ENCODE assay signal across 8 mouse cellular contexts in genomic region chr5:110285156-110285555, GRCm38 (mm10). TPM values are rescaled to one million over a fixed set of nuclear protein-coding genes. Genes with fewer than 3 reads are reported as not detected.
A peak's percentile ranks its signal among the peaks of the same experiment; 100 is the strongest.
DNase-seq lines count a peak whose midpoint lies in the region; ATAC-seq and TF ChIP-seq lines count a peak whose summit lies in the region.

No protein-coding gene starts in this region.

- dilution Hi-C loops in CH12.LX (cut with MboI; ENCODE audit: extremely low pct_ligation_motif_present, extremely low pct_unique_long_range_greater_than_20kb, low sequenced_read_pairs) = no loop called here

- H3K4me2 ChIP-seq in CH12.LX (ENCODE audit: insufficient read depth, low read depth, poor library complexity, severe bottlenecking) = peak overlapping the region; percentile 99
- peak overlapping the region; percentile 92 for H3K4me2 ChIP-seq in forebrain, embryonic 12.5 days

- peaks cover 9 to 19% of the 10 kb centered on the region in 2 experiments for H3K36me3 ChIP-seq in CH12.LX (replicated peaks in 1 of 2; ENCODE audit: control insufficient read depth in 1 of 2, insufficient read depth in 1 of 2, low read length in 1 of 2)
- peaks cover 12% of the 10 kb centered on the region for H3K36me3 ChIP-seq in forebrain, embryonic 12.5 days (replicated peaks)
- H3K36me3 ChIP-seq in midbrain, embryonic 10.5 days = peaks cover 14% of the 10 kb centered on the region

- TF ChIP-seq RAD21 in CH12.LX (IDR thresholded peaks at IDR 0.05; ENCODE audit: low read depth, low read length) = no peak

- peak overlapping the region; percentile 53 to 71 (median 61) for H3K4me3 ChIP-seq in CH12.LX (replicated peaks in 1 of 3; ENCODE audit: low read depth in 2 of 3, low read length in 2 of 3, poor library complexity in 1 of 3)
- peak overlapping the region; percentile 81 for H3K4me3 ChIP-seq in forebrain, embryonic 12.5 days (replicated peaks)
- peak overlapping the region; percentile 82 for H3K4me3 ChIP-seq in midbrain, embryonic 10.5 days

- in situ Hi-C loops in CH12.LX (cut with MboI; ENCODE audit: low pct_ligation_motif_present, low pct_unique_long_range_greater_than_20kb, low sequenced_read_pairs) = no loop called here

- peaks cover 11% of the 10 kb centered on the region for H3K79me2 ChIP-seq in CH12.LX (replicated peaks; ENCODE audit: control insufficient read depth, extremely low read depth, insufficient read depth, poor library complexity, severe bottlenecking)

- H3K4me1 ChIP-seq in CH12.LX (ENCODE audit: control insufficient read depth in 1 of 2, insufficient read depth in 2 of 2) = peaks cover 8 to 33% of the 10 kb centered on the region in 2 experiments
- peaks cover 18% of the 10 kb centered on the region for H3K4me1 ChIP-seq in forebrain, embryonic 12.5 days
- H3K4me1 ChIP-seq in midbrain, embryonic 10.5 days = peaks cover 22% of the 10 kb centered on the region

- H3K27ac ChIP-seq in CH12.LX (ENCODE audit: insufficient read depth, low read depth) = no peak overlapping the region
- H3K27ac ChIP-seq in forebrain, embryonic 12.5 days = no peak overlapping the region
- no peak overlapping the region for H3K27ac ChIP-seq in midbrain, embryonic 10.5 days (replicated peaks)

- no peak for TF ChIP-seq POLR2A in CH12.LX (IDR thresholded peaks at IDR 0.05; ENCODE audit: low read depth, low read length)

- peak overlapping the region; percentile 42 for H3K9ac ChIP-seq in CH12.LX (ENCODE audit: insufficient read depth, low read depth)
- H3K9ac ChIP-seq in forebrain, embryonic 12.5 days = peak overlapping the region; percentile 80; the same call in 1 of the 2 replicates

- DNase-seq in adrenal gland, postnatal 14 days = peak; percentile 13
- DNase-seq in adrenal gland, postnatal 4 days (ENCODE audit: low spot score in 2 of 2) = no peak
- DNase-seq in CH12.LX (ENCODE audit: extremely low read depth) = no peak
- peak; percentile 48 for DNase-seq in kidney, adult 9 months
- DNase-seq in midbrain, embryonic 10.5 days (ENCODE audit: low spot score) = peak; percentile 19
- no peak for DNase-seq in urinary bladder, postnatal 4 days (ENCODE audit: low spot score in 2 of 2)
- no peak for DNase-seq in cerebellum, adult 18-20 months

- no peaks in the 10 kb centered on the region for H3K9me3 ChIP-seq in CH12.LX (replicated peaks; ENCODE audit: low read length)
- H3K9me3 ChIP-seq in forebrain, embryonic 12.5 days = no peaks in the 10 kb centered on the region
- no peaks in the 10 kb centered on the region for H3K9me3 ChIP-seq in midbrain, embryonic 10.5 days (replicated peaks)

- no peak for TF ChIP-seq CTCF in CH12.LX (conservative IDR thresholded peaks at IDR 0.05 in 1 of 2, IDR thresholded peaks at IDR 0.05 in 1 of 2; ENCODE audit: low read depth in 2 of 2, low read length in 2 of 2)

- H3K27me3 ChIP-seq in CH12.LX (replicated peaks) = peaks cover 10% of the 10 kb centered on the region
- peaks cover 20% of the 10 kb centered on the region for H3K27me3 ChIP-seq in forebrain, embryonic 12.5 days
- peaks cover 24% of the 10 kb centered on the region for H3K27me3 ChIP-seq in midbrain, embryonic 10.5 days (ENCODE audit: low read depth, poor library complexity, severe bottlenecking)

- no peak for ATAC-seq in forebrain, embryonic 12.5 days (ENCODE audit: low FRiP score)

- TF ChIP-seq EP300 in CH12.LX (IDR thresholded peaks at IDR 0.05; ENCODE audit: low read length) = no peak

- WGBS in forebrain, embryonic 12.5 days = 11% methylated on average over 15 of the region's 15 CpGs
- WGBS in midbrain, embryonic 10.5 days = 13% methylated on average over 15 of the region's 15 CpGs

TF ChIP-seq in CH12.LX, 34 proteins besides CTCF, POLR2A, EP300 and RAD21:
- no peak for TF ChIP-seq BHLHE40 (IDR thresholded peaks at IDR 0.05; ENCODE audit: low read depth, low read length)

RNA-seq across cellular contexts. Expression of gene Pxmp2, which starts 0.8 kb away (rescaled TPM):
- total RNA-seq in adrenal gland, postnatal 14 days (2021) = 18.6 and 39.4 TPM in 2 replicates
- total RNA-seq in adrenal gland, postnatal 4 days (2021) = 10 to 100 TPM; 12.9 to 16.3 TPM
- total RNA-seq in CH12.LX (2012; rRNA removed) (4.6 and 5.4 TPM in 2 replicates), CH12.LX (2014; rRNA removed) (4.5 and 4.7 TPM in 2 replicates)
- polyA plus RNA-seq in CH12.LX (2012; ENCODE audit: insufficient read length, low read depth) = 3.5 and 3.9 TPM in 2 replicates
- polyA plus RNA-seq in forebrain, embryonic 12.5 days (2016; fragmentation: Nextera tagmentation; extraction: Ambion mirVana) = 10.4 and 11.7 TPM in 2 replicates
- 14.8 and 14.9 TPM in 2 replicates for polyA plus RNA-seq in midbrain, embryonic 10.5 days (2016; fragmentation: Nextera tagmentation; extraction: Ambion mirVana)

RNA-seq across cellular contexts. Expression of gene Pole, which starts 0.9 kb away (rescaled TPM):
- total RNA-seq in adrenal gland, postnatal 14 days (2021) = 8.2 and 11.9 TPM in 2 replicates
- total RNA-seq in adrenal gland, postnatal 4 days (2021) = 10 to 100 TPM; 18.1 to 22.2 TPM
- total RNA-seq in CH12.LX (2012; rRNA removed) (50.7 and 55.0 TPM in 2 replicates), CH12.LX (2014; rRNA removed) (45.6 and 46.0 TPM in 2 replicates)
- 56.4 and 60.2 TPM in 2 replicates for polyA plus RNA-seq in CH12.LX (2012; ENCODE audit: insufficient read length, low read depth)
- polyA plus RNA-seq in forebrain, embryonic 12.5 days (2016; fragmentation: Nextera tagmentation; extraction: Ambion mirVana) = 45.4 and 46.1 TPM in 2 replicates
- 40.8 and 44.1 TPM in 2 replicates for polyA plus RNA-seq in midbrain, embryonic 10.5 days (2016; fragmentation: Nextera tagmentation; extraction: Ambion mirVana)

RNA-seq across cellular contexts. Expression of gene Pgam5, which starts 15.4 kb away (rescaled TPM):
- 49.5 and 51.4 TPM in 2 replicates for total RNA-seq in adrenal gland, postnatal 14 days (2021)
- 10 to 100 TPM; 48.1 to 49.0 TPM for total RNA-seq in adrenal gland, postnatal 4 days (2021)
- total RNA-seq in CH12.LX (2012; rRNA removed) = 62.8 and 70.0 TPM in 2 replicates
- total RNA-seq in CH12.LX (2014; rRNA removed) = 127 and 128 TPM in 2 replicates
- polyA plus RNA-seq in CH12.LX (2012; ENCODE audit: insufficient read length, low read depth) = 57.1 and 64.8 TPM in 2 replicates
- polyA plus RNA-seq in forebrain, embryonic 12.5 days (2016; fragmentation: Nextera tagmentation; extraction: Ambion mirVana) = 87.3 and 88.7 TPM in 2 replicates
- 99.3 and 104 TPM in 2 replicates for polyA plus RNA-seq in midbrain, embryonic 10.5 days (2016; fragmentation: Nextera tagmentation; extraction: Ambion mirVana)

RNA-seq across cellular contexts. Expression of gene Ankle2, which starts 54.4 kb away (rescaled TPM):
- total RNA-seq in adrenal gland, postnatal 14 days (2021) = 32.5 and 33.8 TPM in 2 replicates
- 10 to 100 TPM; 47.2 to 48.3 TPM for total RNA-seq in adrenal gland, postnatal 4 days (2021)
- 30.8 and 33.2 TPM in 2 replicates for total RNA-seq in CH12.LX (2012; rRNA removed)
- 35.3 and 40.5 TPM in 2 replicates for total RNA-seq in CH12.LX (2014; rRNA removed)
- 35.7 and 37.1 TPM in 2 replicates for polyA plus RNA-seq in CH12.LX (2012; ENCODE audit: insufficient read length, low read depth)
- 37.3 and 39.0 TPM in 2 replicates for polyA plus RNA-seq in forebrain, embryonic 12.5 days (2016; fragmentation: Nextera tagmentation; extraction: Ambion mirVana)
- polyA plus RNA-seq in midbrain, embryonic 10.5 days (2016; fragmentation: Nextera tagmentation; extraction: Ambion mirVana) = 30.9 and 31.2 TPM in 2 replicates

RNA-seq across cellular contexts. Expression of gene P2rx2, which starts 57.9 kb away (rescaled TPM):
- 0.48 and 1.2 TPM in 2 replicates for total RNA-seq in adrenal gland, postnatal 14 days (2021)
- total RNA-seq in adrenal gland, postnatal 4 days (2021) = under 1 TPM; 0.84 to 0.87 TPM
- total RNA-seq in CH12.LX (2012; rRNA removed) = not detected in 2 replicates
- not detected in 2 replicates for total RNA-seq in CH12.LX (2014; rRNA removed)
- 0.45 and 0.76 TPM in 2 replicates for polyA plus RNA-seq in CH12.LX (2012; ENCODE audit: insufficient read length, low read depth)
- polyA plus RNA-seq in forebrain, embryonic 12.5 days (2016; fragmentation: Nextera tagmentation; extraction: Ambion mirVana) = 1.8 and 1.9 TPM in 2 replicates
- 0.62 and 0.73 TPM in 2 replicates for polyA plus RNA-seq in midbrain, embryonic 10.5 days (2016; fragmentation: Nextera tagmentation; extraction: Ambion mirVana)

Comparison
In these comparisons a context has a peak if more than half of its experiments do, and no peak if none do; other contexts are left out.
1. DNase-seq: peak in adrenal gland, postnatal 14 days (single experiment), kidney, adult 9 months (single experiment) and midbrain, embryonic 10.5 days (single experiment); none in adrenal gland, postnatal 4 days (0 of 2), CH12.LX (single experiment), urinary bladder, postnatal 4 days (0 of 2) and cerebellum, adult 18-20 months (0 of 2).
2. Peak in every context shown above with its lines, with median percentiles within 50 percentile points of each other: H3K4me3 ChIP-seq.